Mouse (Mus musculus) cerebellum, adult 11 months (tissue): Measurements from ENCODE around the gene Gm28710.

Experiments used
- DNase-seq: peaks from one replicate; pipeline ENCODE4 v3.0.0; 2022

Gm28710 gene

GRCm38 (mm10) chr5:16791243-16791860 lies at the start of gene Gm28710:
Gene Gm28710, plus strand, starts transcription at chr5:16791810.
- no peak for DNase-seq

DNA sequence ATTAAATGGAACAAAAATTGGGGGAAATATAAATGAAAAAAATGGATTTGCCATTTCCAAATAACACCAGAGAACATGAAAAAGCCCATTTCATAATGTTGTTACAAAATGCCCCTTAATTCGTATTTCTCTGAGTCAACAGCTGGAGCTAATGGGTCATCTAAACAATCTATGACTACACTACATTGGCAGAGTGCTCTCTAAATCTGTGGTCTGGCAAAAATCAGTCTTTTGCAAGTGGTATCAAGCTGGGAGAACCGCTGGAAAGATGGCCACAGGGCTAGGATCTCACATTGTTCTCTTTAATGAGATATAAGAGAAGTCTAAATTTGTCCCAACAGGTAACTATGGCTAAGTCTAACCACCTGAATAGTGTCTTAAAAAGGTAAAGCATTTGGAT lies 14.4 kb upstream of the Gm28710 start:
- no peak for DNase-seq

- no peak for DNase-seq
Measured at GRCm38 (mm10) chr5:16778610-16779172, 12.9 kb upstream of the Gm28710 start.

- DNase-seq, result no peak
Measured at GRCm38 (mm10) chr5:16785627-16786026, 6.0 kb upstream of the Gm28710 start.

- no peak for DNase-seq
Measured at GRCm38 (mm10) chr5:16794972-16795371, 3.4 kb downstream of the Gm28710 start.

DNA sequence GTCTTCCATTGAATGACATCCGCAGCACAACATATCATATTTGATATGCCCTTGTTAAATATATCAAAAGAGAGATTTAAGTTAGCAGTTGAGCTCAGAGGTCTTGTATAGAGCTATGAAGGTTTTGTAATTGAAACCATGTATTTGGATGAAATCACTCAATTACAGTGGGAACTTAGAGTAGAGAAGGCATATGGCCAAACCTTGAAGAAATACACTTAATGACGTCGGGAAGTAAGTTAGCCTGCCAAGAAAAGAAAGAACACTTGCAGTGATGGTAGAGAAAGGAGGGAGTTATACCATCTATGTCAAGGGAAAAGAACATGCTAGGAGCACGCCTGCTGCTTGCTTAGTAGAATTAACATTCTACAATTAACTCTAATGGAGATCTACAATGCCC lies 11.1 kb downstream of the Gm28710 start:
- no peak for DNase-seq

DNA sequence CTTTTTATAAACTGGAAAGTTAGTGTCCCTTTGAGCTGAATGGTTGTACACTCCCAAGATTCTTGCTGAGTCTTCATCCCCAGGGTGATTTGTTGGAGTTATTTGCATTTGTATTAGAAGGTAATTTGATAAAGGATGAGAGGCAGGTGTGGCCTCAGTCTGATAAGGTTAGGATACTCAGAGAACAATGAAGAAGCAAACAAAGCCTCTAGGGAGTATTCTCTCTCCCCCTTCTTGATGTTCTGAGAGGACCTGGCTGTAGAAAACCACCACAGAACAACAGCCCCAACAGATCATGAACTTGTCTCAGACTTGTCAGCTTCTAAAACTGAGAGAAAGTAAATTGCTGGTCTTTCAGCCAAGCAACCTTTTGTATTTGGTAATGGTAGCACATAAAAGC lies 47.4 kb downstream of the Gm28710 start:
- no peak for DNase-seq

DNA sequence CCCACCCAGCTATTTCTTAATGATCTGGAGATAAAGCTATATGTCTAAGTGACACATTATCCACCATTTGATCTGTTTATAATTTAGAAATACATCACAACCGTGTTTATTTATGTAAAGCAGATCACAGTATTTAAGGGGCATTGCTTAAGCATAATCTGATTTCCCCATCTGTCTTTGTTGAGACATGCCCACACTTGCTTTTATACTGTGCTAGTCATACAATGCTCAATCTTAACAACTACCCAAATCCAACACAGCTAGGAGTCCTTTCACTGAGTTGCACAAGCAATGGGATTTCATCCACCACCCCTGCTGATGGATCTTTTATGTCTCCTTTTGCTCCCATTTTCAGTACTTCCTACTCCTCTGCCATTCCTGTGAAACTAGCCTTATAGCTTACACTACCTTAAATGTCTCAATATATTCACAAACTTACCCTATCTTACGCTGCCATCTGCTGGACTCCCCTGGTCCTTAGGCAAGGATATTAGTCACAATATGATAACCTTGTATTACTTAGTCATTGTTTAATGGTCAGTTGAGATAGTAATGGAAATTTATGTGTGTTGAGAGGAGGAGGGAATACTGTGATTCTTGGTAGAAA lies 77.8 kb downstream of the Gm28710 start:
- peak; percentile 0 for DNase-seq

GRCm38 (mm10) chr5:16894161-16894560 lies 102.6 kb downstream of the Gm28710 start:
- no peak for DNase-seq

GRCm38 (mm10) chr5:16919791-16920190 lies 128.2 kb downstream of the Gm28710 start:
- no peak for DNase-seq

DNA sequence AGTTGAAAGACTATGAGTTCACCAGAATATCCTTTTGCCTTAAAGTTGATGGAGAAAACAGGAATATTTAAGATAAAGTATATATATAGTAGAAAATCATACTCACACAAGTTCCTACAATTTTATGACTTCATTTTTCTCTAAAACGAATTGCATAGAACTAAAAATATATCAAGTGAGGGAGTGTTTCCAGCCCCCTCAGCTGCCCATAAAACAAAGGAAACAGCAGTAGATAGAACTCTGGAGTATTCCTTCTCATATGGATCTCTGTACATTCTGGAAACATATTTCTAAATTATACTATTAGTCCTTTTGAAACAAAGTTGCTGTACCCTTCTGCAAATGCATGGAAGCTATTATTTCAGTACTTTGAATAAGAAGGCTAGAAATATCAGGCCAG lies 130.9 kb downstream of the Gm28710 start:
- DNase-seq, result no peak
